Mouse (Mus musculus) midbrain, embryonic 16.5 days (tissue): ENCODE data around the gene Dazap2. TPM values are rescaled to one million over a fixed set of nuclear protein-coding genes. Genes with fewer than 3 reads are reported as not detected.

Experiments
- ATAC-seq: fragments of 200-750 bp; cut with Nextera tagmentation; 2 replicates; pipeline ENCODE4 v1.8.0; 2017; ENCODE audit warnings: moderate TSS enrichment
- H3K27ac ChIP-seq: fragments of 300-500 bp; sonication (generic); 2 replicates; pipeline ENCODE4 v1.5.1; 2014; ENCODE audit warnings: mild to moderate bottlenecking, low read length, mixed read lengths
- H3K27me3 ChIP-seq: fragments of 300-500 bp; sonication (generic); 2 replicates; pipeline ENCODE4 v1.6.1; 2014; ENCODE audit warnings: low read depth, low read length, mixed read lengths; ENCODE audit not compliant: control insufficient read depth, insufficient read depth
- H3K36me3 ChIP-seq: fragments of 300-500 bp; sonication (generic); 2 replicates; pipeline ENCODE4 v1.6.1; 2014; ENCODE audit warnings: mild to moderate bottlenecking, low read length, moderate library complexity, mixed read lengths; ENCODE audit not compliant: control insufficient read depth, insufficient read depth
- H3K4me1 ChIP-seq: fragments of 300-500 bp; sonication (generic); 2 replicates; pipeline ENCODE4 v1.6.1; 2014; ENCODE audit warnings: mild to moderate bottlenecking, low read length, mixed read lengths; ENCODE audit not compliant: control insufficient read depth, insufficient read depth
- H3K4me2 ChIP-seq: fragments of 300-500 bp; sonication (generic); 2 replicates; pipeline ENCODE4 v1.6.1; 2014; ENCODE audit warnings: mild to moderate bottlenecking, low read length, mixed read lengths
- H3K4me3 ChIP-seq: fragments of 300-500 bp; sonication (generic); 2 replicates; pipeline ENCODE4 v1.5.1; 2014; ENCODE audit warnings: low read depth, mild to moderate bottlenecking, low read length, moderate library complexity, mixed read lengths
- H3K9ac ChIP-seq: fragments of 300-500 bp; sonication (generic); 2 replicates; pipeline ENCODE4 v1.6.1; 2014; ENCODE audit warnings: low read depth, low read length, mixed read lengths
- H3K9me3 ChIP-seq: fragments of 300-500 bp; sonication (generic); replicated peaks from 2 replicates; pipeline ENCODE4 v1.6.1; 2014; ENCODE audit warnings: mild to moderate bottlenecking, low read length, mixed read lengths; ENCODE audit not compliant: control insufficient read depth, poor library complexity, severe bottlenecking
- WGBS: fragments of 180-500 bp; shearing (Covaris S2); extraction: QIAGEN DNeasy Blood & Tissue Kit; methylation state at CpG from one replicate; pipeline ENCODE4 v1.1.7; 2014; 5-methylcytosine and 5-hydroxymethylcytosine counted together
- polyA plus RNA-seq: library from polyadenylated mRNA; unstranded; fragments of >200 nt; fragmentation: Nextera tagmentation; extraction: Ambion mirVana; gene quantifications from 2 replicates; pipeline ENCODE4 v1.2.1, GENCODE M21; 2015

Gene Dazap2
- polyA plus RNA-seq, 1 experiment from 2014 or later: 115 TPM

DNA sequence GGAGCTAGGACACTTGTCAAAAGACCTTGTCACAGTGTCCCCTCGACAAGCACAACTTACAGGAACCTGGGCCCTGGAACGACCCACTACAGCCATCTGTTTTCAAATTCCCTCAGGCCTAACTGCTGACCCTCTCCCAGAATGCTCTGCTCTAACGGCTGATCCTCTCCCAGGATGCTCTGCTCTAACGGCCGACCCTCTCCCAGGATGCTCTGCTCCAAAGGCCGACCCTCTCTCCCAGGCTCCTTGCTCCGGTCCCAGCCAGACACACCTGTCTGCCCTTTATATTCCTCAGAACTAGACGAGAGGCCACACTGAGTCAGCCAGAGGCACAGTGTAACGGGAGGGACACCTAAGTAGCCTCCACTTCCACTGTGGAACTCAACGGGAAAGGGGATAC, 35.0 kb upstream of the Dazap2 start:
- no peak for ATAC-seq
- no peak overlapping the region for H3K9ac ChIP-seq
- H3K27me3 ChIP-seq: no peaks in the 10 kb centered on the region
- H3K4me1 ChIP-seq: no peaks in the 10 kb centered on the region
- WGBS: 92% methylated on average over 10 of the region's 10 CpGs
- peaks cover 33% of the 10 kb centered on the region for H3K36me3 ChIP-seq
- H3K9me3 ChIP-seq: no peaks in the 10 kb centered on the region
- H3K4me3 ChIP-seq: no peak overlapping the region
- no peak overlapping the region for H3K27ac ChIP-seq
- H3K4me2 ChIP-seq: no peak overlapping the region

GRCm38 (mm10) chr15:100585931-100586330, 29.2 kb upstream of the Dazap2 start:
- no peak overlapping the region for H3K27ac ChIP-seq
- no peaks in the 10 kb centered on the region for H3K4me1 ChIP-seq
- WGBS: 94% methylated on average over 16 of the region's 16 CpGs
- H3K36me3 ChIP-seq: peaks cover 40% of the 10 kb centered on the region
- no peaks in the 10 kb centered on the region for H3K9me3 ChIP-seq
- H3K4me2 ChIP-seq: no peak overlapping the region
- no peak for ATAC-seq
- no peaks in the 10 kb centered on the region for H3K27me3 ChIP-seq
- H3K9ac ChIP-seq: no peak overlapping the region
- no peak overlapping the region for H3K4me3 ChIP-seq

- ATAC-seq: no peak
- Histone ChIP-seq H3K9ac (no peak overlapping the region), H3K4me2 (no peak overlapping the region), H3K9me3 (no peaks in the 10 kb centered on the region), H3K36me3 (peaks cover 43% of the 10 kb centered on the region), H3K27ac (no peak overlapping the region), H3K4me1 (no peaks in the 10 kb centered on the region), H3K27me3 (no peaks in the 10 kb centered on the region), H3K4me3 (no peak overlapping the region)
- WGBS: 75% methylated on average over 4 of the region's 4 CpGs
Measured at GRCm38 (mm10) chr15:100587166-100587565, 28.0 kb upstream of the Dazap2 start.

DNA sequence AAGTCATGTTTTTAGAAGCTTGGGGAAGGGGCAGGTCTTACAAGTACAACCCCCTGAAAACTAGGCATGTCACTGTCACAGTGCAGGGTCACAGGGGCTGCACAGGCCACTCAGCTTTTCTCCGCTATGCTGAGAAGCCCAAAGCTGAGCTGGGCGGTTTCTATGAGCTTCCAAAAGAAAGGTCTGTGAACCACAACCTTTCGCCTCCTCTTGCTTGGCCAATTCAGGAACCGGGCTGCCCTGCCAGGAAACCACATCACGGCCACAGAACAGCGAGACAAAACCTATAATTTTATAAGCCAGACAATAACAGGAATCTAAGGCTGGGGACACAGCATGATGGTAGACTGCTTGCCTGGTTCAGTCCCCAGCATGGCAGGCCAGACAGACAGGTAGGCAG, 26.9 kb upstream of the Dazap2 start:
- no peaks in the 10 kb centered on the region for H3K9me3 ChIP-seq
- no peaks in the 10 kb centered on the region for H3K4me1 ChIP-seq
- no peak overlapping the region for H3K9ac ChIP-seq
- no peak for ATAC-seq
- WGBS: 84% methylated on average over 6 of the region's 6 CpGs
- H3K4me3 ChIP-seq: no peak overlapping the region
- H3K27me3 ChIP-seq: no peaks in the 10 kb centered on the region
- H3K4me2 ChIP-seq: no peak overlapping the region
- peaks cover 39% of the 10 kb centered on the region for H3K36me3 ChIP-seq
- H3K27ac ChIP-seq: no peak overlapping the region

GRCm38 (mm10) chr15:100590436-100590835, 24.7 kb upstream of the Dazap2 start:
- Histone ChIP-seq H3K36me3 (peaks cover 31% of the 10 kb centered on the region), H3K4me3 (no peak overlapping the region), H3K4me1 (no peaks in the 10 kb centered on the region), H3K9ac (no peak overlapping the region), H3K27me3 (no peaks in the 10 kb centered on the region), H3K4me2 (no peak overlapping the region), H3K27ac (no peak overlapping the region), H3K9me3 (no peaks in the 10 kb centered on the region)
- ATAC-seq: no peak
- WGBS: 84% methylated on average over 8 of the region's 8 CpGs

- 92% methylated on average over 6 of the region's 6 CpGs for WGBS
- Histone ChIP-seq H3K4me1 (no peaks in the 10 kb centered on the region), H3K9me3 (no peaks in the 10 kb centered on the region), H3K9ac (no peak overlapping the region), H3K27me3 (no peaks in the 10 kb centered on the region), H3K4me2 (no peak overlapping the region), H3K4me3 (no peak overlapping the region), H3K27ac (no peak overlapping the region), H3K36me3 (peaks cover 8% of the 10 kb centered on the region; the same call in 1 of the 2 replicates)
- no peak for ATAC-seq
Measured at GRCm38 (mm10) chr15:100592817-100593216, 22.3 kb upstream of the Dazap2 start.

GRCm38 (mm10) chr15:100598287-100598882, 16.8 kb upstream of the Dazap2 start:
- Histone ChIP-seq H3K9me3 (no peaks in the 10 kb centered on the region), H3K4me1 (peaks cover 10% of the 10 kb centered on the region; the same call in 1 of the 2 replicates), H3K27me3 (0 out of 2 replicates have a peak, but pooled peaks cover 4% of the 10 kb centered on the region), H3K36me3 (no peaks in the 10 kb centered on the region), H3K27ac (peak overlapping the region; percentile 83), H3K4me2 (peak overlapping the region; percentile 92), H3K9ac (peak overlapping the region; percentile 99), H3K4me3 (peak overlapping the region; percentile 71)
- 21% methylated on average over 9 of the region's 9 CpGs for WGBS
- no peak for ATAC-seq

- Histone ChIP-seq H3K27ac (peak overlapping the region; percentile 83), H3K36me3 (no peaks in the 10 kb centered on the region)
- peak; percentile 57 for ATAC-seq
Measured at GRCm38 (mm10) chr15:100598883-100599275, 16.3 kb upstream of the Dazap2 start.

DNA sequence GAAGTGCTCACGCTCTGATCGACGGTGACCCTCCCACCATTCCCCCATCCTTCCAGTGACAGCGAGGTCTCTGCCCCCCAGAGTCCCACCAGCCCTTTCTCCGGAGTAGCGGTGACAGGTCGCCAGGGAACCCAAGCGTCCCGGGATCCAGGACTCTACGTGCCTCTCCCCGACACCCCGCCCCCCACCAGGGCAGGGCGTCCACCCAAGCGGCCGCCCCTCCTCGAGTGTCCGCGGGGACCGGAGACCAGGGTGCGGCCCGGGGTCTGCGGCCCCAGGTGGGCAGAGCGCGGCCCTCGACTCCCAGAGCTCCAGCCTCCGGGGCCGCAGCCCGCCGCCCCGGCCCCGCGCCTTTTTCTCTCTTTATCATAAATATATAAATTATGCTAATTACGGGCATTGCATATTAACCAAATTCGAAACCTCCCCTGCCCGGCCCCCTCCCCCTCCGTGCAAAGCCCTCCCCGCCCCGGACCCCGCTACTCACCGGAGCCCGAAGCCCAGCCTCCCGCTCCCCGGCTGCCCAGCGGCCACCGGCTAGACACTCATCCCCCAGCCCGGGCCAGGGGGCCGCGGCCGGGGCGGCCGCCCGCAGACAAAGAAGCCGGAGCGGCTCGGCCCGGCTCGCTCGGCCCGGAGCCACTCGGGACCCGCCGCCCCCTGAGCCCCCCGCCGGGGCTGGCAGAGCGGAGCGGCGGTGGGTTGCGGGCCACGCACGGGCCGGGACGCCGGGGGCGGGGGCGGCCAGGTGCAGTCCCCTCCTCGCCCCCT, 15.7 kb upstream of the Dazap2 start, which contains the start of gene Pou6f1:
TSS of gene Pou6f1 (minus strand) at position 709 of the 771 bp plus-strand sequence.
- ATAC-seq: peak; percentile 72
- Histone ChIP-seq H3K4me3 (peak within 1 kb of the TSS; percentile 71), H3K27ac (peak within 1 kb of the TSS; percentile 83), H3K4me2 (peak within 1 kb of the TSS; percentile 92), H3K4me1 (peaks cover 10% of the 10 kb centered on the region), H3K27me3 (0 out of 2 replicates have a peak, but pooled peaks cover 4% of the 10 kb centered on the region), H3K9ac (peak within 1 kb of the TSS; percentile 99), H3K9me3 (no peaks in the 10 kb centered on the region), H3K36me3 (no peaks in the 10 kb centered on the region)
- under 1% methylated on average over 61 of the region's 76 CpGs for WGBS

More at GRCm38 (mm10) chr15:100598883-100599275, 16.3 kb upstream of the Dazap2 start:
- WGBS: 1% methylated on average over 12 of the region's 12 CpGs
- Histone ChIP-seq H3K4me2 (peak overlapping the region; percentile 92), H3K9ac (peak overlapping the region; percentile 99), H3K4me3 (peak overlapping the region; percentile 71), H3K9me3 (no peaks in the 10 kb centered on the region), H3K4me1 (peaks cover 10% of the 10 kb centered on the region; the same call in 1 of the 2 replicates), H3K27me3 (0 out of 2 replicates have a peak, but pooled peaks cover 4% of the 10 kb centered on the region)
